Mouse (Mus musculus) bone marrow macrophage, adult 2 months (primary cell): ENCODE data around the gene Zfp575. TPM values are rescaled to one million over a fixed set of nuclear protein-coding genes. Genes with fewer than 3 reads are reported as not detected.

Experiments
- H3K27ac ChIP-seq: 2 replicates; pipeline ENCODE4 v1.5.1; 2012; ENCODE audit warnings: low read depth, low read length; ENCODE audit not compliant: insufficient read depth
- H3K4me1 ChIP-seq: 2 replicates; pipeline ENCODE4 v1.6.1; 2012; ENCODE audit warnings: low read length; ENCODE audit not compliant: control insufficient read depth, insufficient read depth
- H3K4me3 ChIP-seq: 2 replicates; pipeline ENCODE4 v1.5.1; 2012; ENCODE audit warnings: mild to moderate bottlenecking, low read length, moderate library complexity; ENCODE audit not compliant: insufficient read depth
- CTCF ChIP-seq: IDR thresholded peaks from 2 replicates; pipeline ENCODE4 v1.5.1; 2012; ENCODE audit warnings: low read depth, mild to moderate bottlenecking, low read length, moderate library complexity
- POLR2A ChIP-seq: IDR thresholded peaks from 2 replicates; pipeline ENCODE4 v1.6.1; 2012; ENCODE audit warnings: mild to moderate bottlenecking, low read depth, low read length, borderline replicate concordance
- polyA plus RNA-seq: library from polyadenylated mRNA; stranded (reverse); fragments of >200 nt; gene quantifications from 2 replicates; pipeline ENCODE4 v1.2.4, GENCODE M21; 2012; ENCODE audit not compliant: missing spikeins, insufficient read depth, insufficient read length

The Zfp575 gene
- polyA plus RNA-seq, 1 experiment, result not detected

DNA sequence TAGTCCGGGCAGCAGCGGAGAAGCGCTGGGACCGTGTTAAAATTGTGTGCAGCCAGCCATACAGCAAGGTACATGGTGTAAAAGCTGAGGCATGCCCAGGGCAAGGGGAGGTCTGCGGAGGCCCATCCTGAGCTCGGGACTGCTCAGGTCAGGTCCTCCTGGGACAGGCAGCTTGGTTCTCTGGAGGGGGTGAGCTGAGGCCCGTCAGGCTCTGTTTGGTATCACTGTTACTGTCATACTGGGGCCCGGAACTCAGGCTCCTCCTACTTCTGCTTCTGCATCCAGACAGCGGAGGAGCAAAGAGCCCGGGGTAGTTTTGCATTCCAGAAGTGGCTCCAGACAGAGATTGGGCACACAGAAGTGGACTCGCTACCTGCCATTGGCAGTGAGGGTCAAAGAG, 21.8 kb downstream of the Zfp575 start:
- Histone ChIP-seq H3K4me3 (no peak overlapping the region), H3K27ac (no peak overlapping the region), H3K4me1 (no peaks in the 10 kb centered on the region)
- TF ChIP-seq POLR2A, result no peak
- TF ChIP-seq CTCF, result no peak

GRCm38 (mm10) chr7:24564607-24565265, 22.7 kb downstream of the Zfp575 start:
- no peak overlapping the region for H3K27ac ChIP-seq
- H3K4me3 ChIP-seq, result no peak overlapping the region
- H3K4me1 ChIP-seq, result no peaks in the 10 kb centered on the region
- TF ChIP-seq POLR2A, result no peak
- TF ChIP-seq CTCF, result peak; percentile 56; the same call in 1 of the 2 replicates

DNA sequence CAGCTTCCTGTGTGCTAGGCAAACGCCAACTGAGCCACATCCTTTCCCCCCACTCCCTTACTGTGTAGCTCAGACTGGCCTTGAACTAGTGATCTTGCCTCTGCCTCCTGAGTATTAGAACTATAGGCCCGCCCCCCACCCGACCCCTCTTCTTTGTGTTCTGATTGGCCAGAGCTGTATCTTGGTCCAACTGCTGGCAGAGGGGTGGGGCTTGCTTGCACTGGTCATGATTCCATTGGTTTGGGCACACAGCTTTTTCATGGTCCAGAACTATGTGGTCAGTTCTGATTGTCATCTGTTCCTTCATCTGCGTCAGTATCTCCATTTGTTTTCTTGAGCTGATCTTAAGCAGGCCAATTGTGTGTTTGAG, 23.6 kb downstream of the Zfp575 start:
- TF ChIP-seq POLR2A (no peak), CTCF (no peak)
- H3K4me3 ChIP-seq, result no peak overlapping the region

DNA sequence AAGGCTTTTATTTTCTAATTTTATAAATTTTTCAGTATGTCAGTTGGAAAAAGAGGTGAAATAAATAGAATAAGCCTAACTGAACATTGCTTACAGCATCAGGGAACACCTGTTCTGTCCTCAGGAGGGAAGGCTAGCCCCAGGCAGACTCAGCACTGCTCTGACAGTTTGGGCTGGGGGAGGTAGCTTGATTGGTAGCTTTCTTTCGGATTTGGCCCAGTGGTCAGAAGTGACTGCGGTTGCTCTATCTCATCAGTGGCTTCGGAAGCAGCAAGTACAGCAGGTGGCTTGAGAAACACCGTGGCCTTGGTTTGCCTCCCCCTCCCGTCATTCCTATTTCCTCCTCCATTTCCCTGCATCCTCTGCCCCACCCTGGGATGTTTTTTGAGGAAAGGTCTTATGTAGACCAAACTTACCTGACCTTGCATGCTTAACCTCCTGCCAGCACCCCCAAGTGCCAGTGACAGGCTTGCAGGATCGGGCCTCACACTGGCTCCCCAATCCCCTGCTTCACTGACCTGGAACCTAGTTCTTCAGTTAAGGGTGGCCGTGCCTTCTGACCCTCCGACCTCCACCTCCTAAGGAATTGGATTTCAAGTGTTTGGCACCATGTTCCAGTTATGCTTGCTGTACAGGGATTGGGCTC, 24.1 kb downstream of the Zfp575 start:
- H3K4me1 ChIP-seq, result no peaks in the 10 kb centered on the region
- H3K4me3 ChIP-seq, result no peak overlapping the region
- H3K27ac ChIP-seq, result no peak overlapping the region
- TF ChIP-seq CTCF (no peak), POLR2A (no peak)

More for the DNA sequence above, 23.6 kb downstream of the Zfp575 start:
- Histone ChIP-seq H3K27ac (no peak overlapping the region), H3K4me1 (no peaks in the 10 kb centered on the region)

GRCm38 (mm10) chr7:24561450-24561849, 26.0 kb downstream of the Zfp575 start:
- Histone ChIP-seq H3K4me1 (no peaks in the 10 kb centered on the region), H3K27ac (no peak overlapping the region), H3K4me3 (no peak overlapping the region)
- TF ChIP-seq POLR2A, result no peak
- TF ChIP-seq CTCF, result no peak

DNA sequence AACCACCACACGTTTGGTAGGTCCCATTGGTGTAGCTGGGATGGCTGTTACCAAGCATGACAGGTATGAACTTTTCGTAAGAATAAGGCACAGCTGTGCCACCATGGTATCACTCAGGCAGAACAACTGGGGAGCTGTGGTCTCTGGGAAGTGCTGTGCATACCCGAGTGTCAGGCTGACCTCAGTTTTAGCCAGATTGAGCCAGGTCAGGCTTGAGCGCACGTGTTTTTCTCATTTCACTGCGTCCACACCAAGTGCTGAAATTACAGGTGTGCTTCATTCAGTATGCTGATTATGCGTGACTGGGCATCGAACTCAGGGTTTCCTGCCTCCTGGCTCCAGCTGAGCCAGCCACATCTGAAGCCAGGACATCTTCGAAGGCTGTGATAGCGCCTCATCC, 31.7 kb downstream of the Zfp575 start:
- Histone ChIP-seq H3K4me1 (peaks cover 17% of the 10 kb centered on the region), H3K4me3 (no peak overlapping the region), H3K27ac (no peak overlapping the region)
- no peak for TF ChIP-seq CTCF
- no peak for TF ChIP-seq POLR2A

- peak overlapping the region; percentile 50 for H3K27ac ChIP-seq
- TF ChIP-seq CTCF, result no peak
- TF ChIP-seq POLR2A, result no peak
- H3K4me1 ChIP-seq, result peaks cover 22% of the 10 kb centered on the region
- H3K4me3 ChIP-seq, result no peak overlapping the region
Measured at GRCm38 (mm10) chr7:24551985-24552759, 35.3 kb downstream of the Zfp575 start.

- Histone ChIP-seq H3K4me1 (peaks cover 29% of the 10 kb centered on the region), H3K27ac (no peak overlapping the region), H3K4me3 (peak overlapping the region; percentile 94)
- no peak for TF ChIP-seq POLR2A
Measured at GRCm38 (mm10) chr7:24547534-24548036, 39.9 kb downstream of the Zfp575 start.

- TF ChIP-seq CTCF (no peak), POLR2A (no peak)
- peaks cover 21% of the 10 kb centered on the region for H3K4me1 ChIP-seq
- peak overlapping the region; percentile 64 for H3K27ac ChIP-seq
- H3K4me3 ChIP-seq, result peak overlapping the region; percentile 94
Measured at GRCm38 (mm10) chr7:24546634-24547389, 40.6 kb downstream of the Zfp575 start.
